Mouse (Mus musculus) megakaryocyte, embryonic 14.5 days (primary cell): Measurements from ENCODE around the gene Tec.

Experiments
- FLI1 ChIP-seq: IDR thresholded peaks from 2 replicates; pipeline ENCODE4 v1.6.1; 2012; ENCODE audit warnings: low read length, inconsistent platforms, mixed read lengths
- GATA1 ChIP-seq: IDR thresholded peaks from 3 replicates; pipeline ENCODE4 v1.6.1; 2012; ENCODE audit warnings: mixed read lengths, low read length, inconsistent platforms, borderline replicate concordance

- no peak for TF ChIP-seq GATA1
- TF ChIP-seq FLI1, result no peak; the same call in 1 of the 2 replicates
Observed at GRCm38 (mm10) chr5:72913648-72914557, 45.6 kb upstream of the Tec start, which contains the start of gene Slain2.
